Mouse (Mus musculus) limb, embryonic 11.5 days (tissue): ENCODE data around the gene Crb2. TPM values are rescaled to one million over a fixed set of nuclear protein-coding genes. Genes with fewer than 3 reads are reported as not detected.

Experiments
- ATAC-seq: fragments of 200-750 bp; cut with Nextera tagmentation; 2 replicates; pipeline ENCODE4 v1.8.0; 2017; ENCODE audit warnings: low read depth; ENCODE audit not compliant: insufficient number of reproducible peaks, low FRiP score, low TSS enrichment
- DNase-seq: peaks from one replicate; pipeline ENCODE4 v3.0.0-alpha.2; 2015; ENCODE audit warnings: low spot score
- H3K27ac ChIP-seq: fragments of 300-500 bp; sonication (generic); replicated peaks from 2 replicates; pipeline ENCODE4 v1.5.1; 2014; ENCODE audit warnings: low read depth, mild to moderate bottlenecking, low read length
- H3K27me3 ChIP-seq: fragments of 300-500 bp; sonication (generic); 2 replicates; pipeline ENCODE4 v1.6.1; 2014; ENCODE audit warnings: mild to moderate bottlenecking, low read length, mixed read lengths; ENCODE audit not compliant: control insufficient read depth, insufficient read depth
- H3K36me3 ChIP-seq: fragments of 300-500 bp; sonication (generic); 2 replicates; pipeline ENCODE4 v1.6.1; 2014; ENCODE audit warnings: mild to moderate bottlenecking, low read length, moderate library complexity, mixed read lengths; ENCODE audit not compliant: control insufficient read depth, insufficient read depth
- H3K4me1 ChIP-seq: fragments of 300-500 bp; sonication (generic); 2 replicates; pipeline ENCODE4 v1.6.1; 2014; ENCODE audit warnings: low read length, mixed read lengths; ENCODE audit not compliant: control insufficient read depth, insufficient read depth
- H3K4me2 ChIP-seq: fragments of 300-500 bp; sonication (generic); 2 replicates; pipeline ENCODE4 v1.6.1; 2014; ENCODE audit warnings: low read depth, mild to moderate bottlenecking, moderate library complexity; ENCODE audit not compliant: severe bottlenecking
- H3K4me3 ChIP-seq: fragments of 300-500 bp; sonication (generic); 2 replicates; pipeline ENCODE4 v1.5.1; 2014; ENCODE audit warnings: low read depth, low read length
- H3K9ac ChIP-seq: fragments of 300-500 bp; sonication (generic); 2 replicates; pipeline ENCODE4 v1.6.1; 2014; ENCODE audit warnings: mild to moderate bottlenecking, low read length
- H3K9me3 ChIP-seq: fragments of 300-500 bp; sonication (generic); 2 replicates; pipeline ENCODE4 v1.6.1; 2016; ENCODE audit warnings: low read length; ENCODE audit not compliant: control insufficient read depth
- WGBS: fragments of 180-500 bp; shearing (Covaris S2); extraction: QIAGEN DNeasy Blood & Tissue Kit; methylation state at CpG from one replicate; pipeline ENCODE4 v1.1.7; 2014; 5-methylcytosine and 5-hydroxymethylcytosine counted together
- polyA plus RNA-seq: library from polyadenylated mRNA; unstranded; fragments of >200 nt; fragmentation: Nextera tagmentation; extraction: Ambion mirVana; gene quantifications from 2 replicates; pipeline ENCODE4 v1.2.1, GENCODE M21; 2014

Crb2 gene
- polyA plus RNA-seq, 1 experiment from 2014 or later: 0.80 TPM

DNA sequence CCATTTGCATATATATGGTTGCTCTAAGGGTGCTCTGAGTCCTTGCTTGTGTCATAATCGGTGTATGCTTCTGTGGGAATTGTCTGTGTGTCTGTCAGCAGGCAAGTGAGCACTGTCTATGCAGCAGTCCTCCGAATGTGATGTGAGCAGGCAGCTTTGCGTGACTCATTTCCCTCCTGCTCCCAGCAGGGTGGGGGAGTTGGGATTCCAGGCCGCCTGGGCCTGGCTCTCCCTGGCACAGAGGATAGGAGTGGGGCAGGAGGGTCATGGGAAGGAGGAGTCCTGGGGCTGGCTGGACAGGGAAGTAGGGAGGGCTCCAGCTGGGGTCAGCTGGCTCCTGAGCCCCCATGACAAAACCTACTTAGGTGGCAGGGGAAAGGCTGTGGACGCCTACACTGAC, 8.4 kb downstream of the Crb2 start:
- peaks cover 6% of the 10 kb centered on the region for H3K27me3 ChIP-seq
- no peak overlapping the region for H3K4me3 ChIP-seq
- H3K4me1 ChIP-seq: peaks cover 26% of the 10 kb centered on the region
- H3K9me3 ChIP-seq: no peaks in the 10 kb centered on the region
- H3K4me2 ChIP-seq: no peak overlapping the region
- no peak overlapping the region for H3K9ac ChIP-seq
- H3K27ac ChIP-seq: no peak overlapping the region
- WGBS: 58% methylated on average over 5 of the region's 5 CpGs
- DNase-seq (no peak), ATAC-seq (no peak)
- no peaks in the 10 kb centered on the region for H3K36me3 ChIP-seq

DNA sequence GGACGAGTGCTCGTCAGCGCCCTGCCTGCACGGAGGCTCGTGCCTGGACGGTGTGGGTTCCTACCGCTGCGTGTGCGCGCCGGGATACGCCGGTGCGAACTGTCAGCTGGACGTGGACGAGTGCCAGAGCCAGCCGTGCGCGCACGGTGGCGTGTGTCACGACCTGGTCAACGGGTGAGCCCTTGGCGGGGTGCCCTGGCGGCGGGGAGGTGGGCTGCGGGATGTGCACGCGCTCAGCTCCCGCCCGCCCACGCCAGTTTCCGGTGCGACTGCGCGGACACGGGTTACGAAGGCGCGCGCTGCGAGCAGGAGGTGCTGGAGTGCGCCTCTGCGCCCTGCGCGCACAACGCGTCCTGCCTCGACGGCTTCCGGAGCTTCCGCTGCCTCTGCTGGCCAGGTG, 10.4 kb downstream of the Crb2 start:
- DNase-seq (no peak), ATAC-seq (no peak)
- Histone ChIP-seq H3K27ac (no peak overlapping the region), H3K4me3 (peak overlapping the region; percentile 21), H3K9me3 (no peaks in the 10 kb centered on the region), H3K36me3 (no peaks in the 10 kb centered on the region), H3K4me1 (peaks cover 12% of the 10 kb centered on the region), H3K9ac (no peak overlapping the region), H3K27me3 (peaks cover 6% of the 10 kb centered on the region), H3K4me2 (peak overlapping the region; percentile 51)
- 25% methylated on average over 52 of the region's 52 CpGs for WGBS

DNA sequence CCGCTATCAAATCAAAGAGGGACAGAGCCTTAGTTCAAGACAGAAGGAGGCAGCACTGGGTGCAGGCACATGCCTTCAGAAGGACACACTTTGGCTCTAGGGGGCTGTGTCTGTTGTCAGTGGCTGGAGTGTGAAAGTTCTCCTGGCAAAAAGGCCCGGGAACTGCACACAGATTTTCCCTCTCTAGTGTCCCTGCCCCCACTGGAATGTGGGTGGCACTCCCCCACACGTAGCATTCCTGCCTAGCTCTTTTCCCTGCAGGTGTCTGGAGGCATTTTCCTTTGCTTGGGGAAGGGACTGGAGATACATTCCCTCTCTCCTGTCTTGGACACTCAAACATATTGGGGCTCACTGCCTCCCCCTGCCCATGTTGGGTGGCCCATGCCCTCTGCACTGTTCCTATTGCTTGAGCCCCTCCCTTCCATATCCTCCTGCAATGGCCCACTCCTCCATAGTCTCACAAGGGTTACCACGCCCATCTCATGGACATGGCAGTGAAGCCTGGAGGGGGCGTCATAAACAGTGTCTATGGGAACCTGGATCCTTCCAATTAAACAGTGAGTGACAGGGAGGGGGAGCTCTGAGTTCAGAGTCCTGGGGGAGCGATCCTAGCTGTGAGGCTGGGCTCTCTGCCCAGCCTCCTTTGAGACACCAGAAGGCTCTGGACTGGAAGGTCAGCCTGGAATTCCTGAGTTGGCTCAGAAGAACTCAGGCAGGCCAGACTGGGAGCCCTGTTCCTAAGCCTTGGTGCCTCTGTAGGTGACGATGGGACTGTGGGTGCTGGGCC, 12.3 kb downstream of the Crb2 start:
- no peak overlapping the region for H3K27ac ChIP-seq
- WGBS: 69% methylated on average over 7 of the region's 7 CpGs
- no peak overlapping the region for H3K9ac ChIP-seq
- no peak for DNase-seq
- no peak overlapping the region for H3K4me2 ChIP-seq
- peaks cover 16% of the 10 kb centered on the region for H3K27me3 ChIP-seq
- peaks cover 4% of the 10 kb centered on the region; the same call in 1 of the 2 replicates for H3K4me1 ChIP-seq
- no peaks in the 10 kb centered on the region for H3K36me3 ChIP-seq
- no peak for ATAC-seq
- no peak overlapping the region for H3K4me3 ChIP-seq
- 0 out of 2 replicates have a peak, but pooled peaks cover 4% of the 10 kb centered on the region for H3K9me3 ChIP-seq

DNA sequence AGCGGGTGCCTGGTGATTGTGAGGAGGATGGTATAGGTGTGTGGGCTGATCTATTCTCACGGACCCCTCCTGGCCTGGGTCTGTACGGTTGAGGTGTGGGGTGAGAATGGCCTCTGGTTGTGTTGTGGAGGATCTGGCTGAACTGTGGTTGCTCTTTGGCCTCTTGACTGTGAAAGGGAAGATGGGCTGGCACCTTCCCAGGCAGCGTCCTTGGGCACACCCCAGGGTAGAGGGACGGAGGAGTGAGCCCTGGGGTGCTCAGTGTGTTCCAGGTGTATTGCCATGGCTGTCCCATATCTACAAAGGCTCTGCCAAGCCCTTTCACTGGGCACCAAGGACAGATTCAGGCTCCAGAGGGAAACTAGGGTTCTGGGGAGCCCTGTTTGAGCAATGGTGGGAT, 13.0 kb downstream of the Crb2 start:
- H3K27me3 ChIP-seq: peaks cover 20% of the 10 kb centered on the region
- H3K36me3 ChIP-seq: no peaks in the 10 kb centered on the region
- no peak overlapping the region for H3K9ac ChIP-seq
- H3K4me1 ChIP-seq: peaks cover 5% of the 10 kb centered on the region; the same call in 1 of the 2 replicates
- no peak overlapping the region for H3K4me2 ChIP-seq
- no peak overlapping the region for H3K4me3 ChIP-seq
- peaks cover 4% of the 10 kb centered on the region; the same call in 1 of the 2 replicates for H3K9me3 ChIP-seq
- ATAC-seq: no peak
- no peak overlapping the region for H3K27ac ChIP-seq
- DNase-seq: no peak
- WGBS: 88% methylated on average over 5 of the region's 5 CpGs

DNA sequence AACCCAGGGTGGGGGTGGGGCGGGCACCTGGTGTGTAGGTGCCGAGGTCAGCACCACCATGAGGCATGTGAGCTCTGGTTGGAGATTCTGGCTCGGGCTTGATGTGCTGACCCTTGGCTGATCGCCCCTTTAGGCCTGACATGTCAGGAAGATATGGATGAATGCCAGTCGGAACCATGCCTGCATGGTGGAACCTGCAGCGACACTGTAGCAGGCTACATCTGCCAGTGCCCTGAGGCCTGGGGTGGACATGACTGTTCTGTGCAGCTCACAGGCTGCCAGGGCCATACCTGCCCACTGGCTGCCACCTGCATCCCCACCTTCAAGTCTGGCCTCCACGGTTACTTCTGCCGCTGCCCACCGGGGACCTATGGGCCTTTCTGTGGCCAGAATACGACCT, 13.9 kb downstream of the Crb2 start:
- Histone ChIP-seq H3K9me3 (peaks cover 4% of the 10 kb centered on the region; the same call in 1 of the 2 replicates), H3K27me3 (peaks cover 23% of the 10 kb centered on the region), H3K27ac (no peak overlapping the region), H3K4me1 (peaks cover 5% of the 10 kb centered on the region; the same call in 1 of the 2 replicates), H3K36me3 (no peaks in the 10 kb centered on the region), H3K4me2 (no peak overlapping the region), H3K4me3 (no peak overlapping the region), H3K9ac (no peak overlapping the region)
- 86% methylated on average over 10 of the region's 10 CpGs for WGBS
- ATAC-seq (no peak), DNase-seq (no peak)

DNA sequence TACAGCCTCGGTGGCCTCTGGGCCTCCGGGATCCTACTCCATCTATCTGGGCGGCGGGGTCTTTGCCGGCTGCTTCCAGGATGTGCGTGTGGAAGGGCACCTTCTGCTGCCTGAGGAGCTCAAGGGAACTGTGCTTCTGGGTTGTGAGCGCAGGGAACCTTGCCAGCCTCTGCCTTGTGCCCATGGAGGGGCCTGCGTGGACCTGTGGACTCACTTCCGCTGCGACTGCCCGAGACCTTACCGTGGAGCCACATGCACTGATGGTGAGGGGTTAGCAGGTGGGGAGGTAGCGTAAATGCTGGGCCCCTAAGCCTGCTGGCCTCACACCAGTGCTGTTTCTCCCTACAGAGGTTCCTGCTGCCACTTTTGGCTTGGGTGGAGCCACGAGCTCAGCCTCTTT, 14.7 kb downstream of the Crb2 start:
- peaks cover 4% of the 10 kb centered on the region; the same call in 1 of the 2 replicates for H3K9me3 ChIP-seq
- no peak overlapping the region for H3K27ac ChIP-seq
- H3K4me2 ChIP-seq: no peak overlapping the region
- no peak overlapping the region for H3K4me3 ChIP-seq
- ATAC-seq (no peak), DNase-seq (no peak)
- peaks cover 9% of the 10 kb centered on the region for H3K4me1 ChIP-seq
- WGBS: 89% methylated on average over 14 of the region's 14 CpGs
- H3K36me3 ChIP-seq: no peaks in the 10 kb centered on the region
- peaks cover 23% of the 10 kb centered on the region for H3K27me3 ChIP-seq
- H3K9ac ChIP-seq: no peak overlapping the region

DNA sequence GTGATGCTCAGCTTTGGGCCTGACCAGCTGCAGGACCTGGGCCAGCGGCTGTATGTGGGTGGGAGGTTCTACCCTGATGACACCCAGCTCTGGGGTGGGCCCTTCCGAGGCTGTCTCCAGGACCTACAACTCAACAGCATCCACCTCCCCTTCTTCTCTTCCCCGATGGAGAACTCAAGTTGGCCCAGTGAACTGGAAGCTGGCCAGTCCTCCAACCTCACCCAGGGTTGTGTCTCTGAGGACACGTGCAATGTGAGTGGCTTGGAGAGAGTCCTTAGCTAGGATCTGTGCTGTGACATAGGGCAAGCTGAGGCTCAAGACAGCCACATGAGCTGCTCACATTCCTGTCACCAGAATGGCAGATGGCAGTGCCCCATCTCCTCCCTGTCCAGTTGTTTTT, 15.3 kb downstream of the Crb2 start:
- WGBS: 93% methylated on average over 4 of the region's 4 CpGs
- peaks cover 4% of the 10 kb centered on the region; the same call in 1 of the 2 replicates for H3K9me3 ChIP-seq
- H3K27ac ChIP-seq: no peak overlapping the region
- H3K4me3 ChIP-seq: no peak overlapping the region
- peaks cover 13% of the 10 kb centered on the region for H3K4me1 ChIP-seq
- no peak for ATAC-seq
- no peak for DNase-seq
- H3K4me2 ChIP-seq: no peak overlapping the region
- H3K36me3 ChIP-seq: no peaks in the 10 kb centered on the region
- H3K27me3 ChIP-seq: peaks cover 19% of the 10 kb centered on the region
- H3K9ac ChIP-seq: no peak overlapping the region

DNA sequence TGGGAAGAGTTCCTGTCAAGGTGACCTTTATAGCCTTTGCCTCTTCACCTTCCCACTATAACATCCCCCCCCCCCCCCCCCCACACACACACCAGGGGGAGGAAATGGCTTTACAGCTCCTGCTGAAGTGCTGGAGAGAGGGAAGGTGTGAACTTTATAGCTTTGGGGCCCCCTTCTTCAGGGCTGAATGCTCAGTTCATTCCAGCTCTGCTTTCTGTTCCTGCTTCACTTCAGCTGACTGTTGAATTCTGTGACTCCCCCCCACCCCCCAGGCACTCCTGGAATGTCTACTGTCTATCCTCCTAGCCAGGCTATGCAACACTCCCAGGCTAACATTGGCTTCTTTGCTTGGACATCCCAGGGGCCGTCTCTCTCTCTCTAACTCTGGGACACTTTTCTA, 20.0 kb downstream of the Crb2 start:
- WGBS: 7% methylated on average over 1 of the region's 1 CpGs

More for the DNA sequence above, 20.0 kb downstream of the Crb2 start:
- Histone ChIP-seq H3K36me3 (no peaks in the 10 kb centered on the region), H3K4me2 (peak overlapping the region; percentile 23; the same call in 1 of the 2 replicates), H3K4me3 (no peak overlapping the region), H3K4me1 (peaks cover 27% of the 10 kb centered on the region), H3K27ac (peak overlapping the region; percentile 49; the same call in 1 of the 2 replicates), H3K9me3 (peaks cover 4% of the 10 kb centered on the region; the same call in 1 of the 2 replicates), H3K27me3 (peaks cover 16% of the 10 kb centered on the region), H3K9ac (no peak overlapping the region)
- peak; percentile 19; the same call in 1 of the 2 replicates for ATAC-seq
- DNase-seq: no peak
